Mouse (Mus musculus) heart, embryonic 12.5 days (tissue): Measurements from ENCODE around the gene Vmn2r-ps130. TPM values are rescaled to one million over a fixed set of nuclear protein-coding genes. Genes with fewer than 3 reads are reported as not detected.
"Not testable (repeated sequence)": the region's sequence is repeated elsewhere in the genome, so short reads cannot be mapped to it uniquely, and the experiment has no call there.

ENCODE experiments used
- ATAC-seq: fragments of 200-750 bp; cut with Nextera tagmentation; 2 replicates; pipeline ENCODE4 v1.8.0; 2017; ENCODE audit warnings: moderate TSS enrichment, moderate library complexity; ENCODE audit not compliant: insufficient number of reproducible peaks, low FRiP score
- H3K27ac ChIP-seq: fragments of 300-500 bp; sonication (generic); 2 replicates; pipeline ENCODE4 v1.5.1; 2016; ENCODE audit warnings: mild to moderate bottlenecking, moderate library complexity; ENCODE audit not compliant: poor library complexity, severe bottlenecking
- H3K27me3 ChIP-seq: fragments of 300-500 bp; sonication (generic); replicated peaks from 2 replicates; pipeline ENCODE4 v1.6.1; 2016; ENCODE audit warnings: mild to moderate bottlenecking, moderate library complexity
- H3K36me3 ChIP-seq: fragments of 300-500 bp; sonication (generic); 2 replicates; pipeline ENCODE4 v1.6.1; 2016; ENCODE audit warnings: mild to moderate bottlenecking, moderate library complexity
- H3K4me1 ChIP-seq: fragments of 300-500 bp; sonication (generic); replicated peaks from 2 replicates; pipeline ENCODE4 v1.6.1; 2016; ENCODE audit warnings: mild to moderate bottlenecking
- H3K4me2 ChIP-seq: fragments of 300-500 bp; sonication (generic); 2 replicates; pipeline ENCODE4 v1.6.1; 2016; ENCODE audit warnings: mild to moderate bottlenecking, moderate library complexity
- H3K4me3 ChIP-seq: fragments of 300-500 bp; sonication (generic); 2 replicates; pipeline ENCODE4 v1.5.1; 2016; ENCODE audit warnings: mild to moderate bottlenecking
- H3K9ac ChIP-seq: fragments of 300-500 bp; sonication (generic); 2 replicates; pipeline ENCODE4 v1.6.1; 2016; ENCODE audit warnings: mild to moderate bottlenecking, moderate library complexity
- H3K9me3 ChIP-seq: fragments of 300-500 bp; sonication (generic); replicated peaks from 2 replicates; pipeline ENCODE4 v1.6.1; 2016; ENCODE audit warnings: mild to moderate bottlenecking, moderate library complexity
- WGBS: fragments of 180-500 bp; shearing (Covaris S2); methylation state at CpG from one replicate; pipeline ENCODE4 v1.1.7; 2016; 5-methylcytosine and 5-hydroxymethylcytosine counted together
- polyA plus RNA-seq: library from polyadenylated mRNA; unstranded; fragments of >200 nt; fragmentation: Nextera tagmentation; extraction: Ambion mirVana; gene quantifications from 2 replicates; pipeline ENCODE4 v1.2.1, GENCODE M21; 2016

The Vmn2r-ps130 gene
- not detected in 2 replicates for polyA plus RNA-seq

DNA sequence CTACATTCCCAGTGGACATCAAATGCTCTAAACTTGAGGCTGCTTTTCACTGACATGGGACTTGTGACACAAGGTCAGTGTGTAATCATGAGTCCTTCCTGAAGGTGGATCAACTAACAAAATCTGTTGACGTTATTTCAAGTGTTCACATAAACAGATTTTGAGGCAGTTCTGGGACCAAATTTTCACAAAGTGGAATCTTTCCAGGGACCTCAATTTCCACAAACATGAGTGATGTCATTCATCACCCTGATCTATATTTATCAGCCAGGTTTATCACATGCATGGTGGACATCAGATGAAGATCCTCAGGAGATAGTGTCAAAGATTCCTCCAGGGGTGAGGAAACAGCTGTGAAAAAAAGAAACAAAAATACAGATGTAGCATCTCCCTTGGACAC is at the start of gene Vmn2r-ps130:
Vmn2r-ps130 (plus strand) TSS at position 301 of the 400 bp plus-strand sequence.
- not testable (repeated sequence) for H3K36me3 ChIP-seq, H3K9ac ChIP-seq, H3K4me1 ChIP-seq, H3K4me2 ChIP-seq, H3K9me3 ChIP-seq, H3K4me3 ChIP-seq, H3K27ac ChIP-seq, ATAC-seq, H3K27me3 ChIP-seq
- WGBS, result 50% methylated on average over 1 of the region's 1 CpGs

Other genes with a start within 250 kb of the Vmn2r-ps130 start
- gene Zfp945, start 194.0 kb upstream of the Vmn2r-ps130 start, polyA plus RNA-seq, result 17.1 and 17.8 TPM in 2 replicates
- not detected in 2 replicates for gene Vmn2r113, start 118.2 kb upstream of the Vmn2r-ps130 start, polyA plus RNA-seq
- 10.2 and 11.4 TPM in 2 replicates for gene Zfp40, start 132.1 kb downstream of the Vmn2r-ps130 start, polyA plus RNA-seq